Mouse (Mus musculus) olfactory bulb, adult 2 months (tissue): ENCODE measurements around the gene Grik3.

Experiments used
- CTCF ChIP-seq: fragments of 200-500 bp; IDR thresholded peaks from 2 replicates; pipeline ENCODE4 v1.5.1; 2012; ENCODE audit warnings: low read depth, mild to moderate bottlenecking, low read length, moderate library complexity; ENCODE audit not compliant: insufficient read depth
- POLR2A ChIP-seq: fragments of 200-500 bp; IDR thresholded peaks from 2 replicates; pipeline ENCODE4 v1.6.1; 2012; ENCODE audit warnings: mild to moderate bottlenecking, low read depth, low read length, moderate library complexity; ENCODE audit not compliant: insufficient read depth

- TF ChIP-seq CTCF, result no peak
- no peak for TF ChIP-seq POLR2A
Measured at GRCm38 (mm10) chr4:125457152-125458093, 33.1 kb upstream of the Grik3 start.
